Mouse (Mus musculus) heart, postnatal 0 days (tissue): ENCODE results near the gene Schip1. TPM values are rescaled to one million over a fixed set of nuclear protein-coding genes. Genes with fewer than 3 reads are reported as not detected.
A peak's percentile ranks its signal among the peaks of the same experiment; 100 is the strongest.

ENCODE experiments used
- ATAC-seq: fragments of 200-750 bp; cut with Nextera tagmentation; 2 replicates; pipeline ENCODE4 v1.8.0; 2017; ENCODE audit warnings: low read depth, moderate number of reproducible peaks, moderate library complexity; ENCODE audit not compliant: insufficient read depth
- DNase-seq: peaks from one replicate; pipeline ENCODE4 v3.0.0-alpha.2; 2016; ENCODE audit warnings: low spot score
- H3K27ac ChIP-seq: fragments of 300-500 bp; sonication (generic); 2 replicates; pipeline ENCODE4 v1.5.1; 2014; ENCODE audit warnings: low read depth, mild to moderate bottlenecking
- H3K27me3 ChIP-seq: fragments of 300-500 bp; sonication (generic); 2 replicates; pipeline ENCODE4 v1.6.1; 2014; ENCODE audit warnings: low read length, mixed read lengths; ENCODE audit not compliant: control insufficient read depth, insufficient read depth
- H3K36me3 ChIP-seq: fragments of 300-500 bp; sonication (generic); replicated peaks from 2 replicates; pipeline ENCODE4 v1.6.1; 2014; ENCODE audit warnings: low read length, mixed read lengths; ENCODE audit not compliant: control insufficient read depth, insufficient read depth
- H3K4me1 ChIP-seq: fragments of 300-500 bp; sonication (generic); 2 replicates; pipeline ENCODE4 v1.6.1; 2014; ENCODE audit warnings: antibody characterized with exemption; ENCODE audit not compliant: control insufficient read depth, insufficient read depth
- H3K4me2 ChIP-seq: fragments of 300-500 bp; sonication (generic); 2 replicates; pipeline ENCODE4 v1.6.1; 2014; ENCODE audit warnings: low read depth, mild to moderate bottlenecking, low read length, moderate library complexity
- H3K4me3 ChIP-seq: fragments of 300-500 bp; sonication (generic); 2 replicates; pipeline ENCODE4 v1.5.1; 2014; ENCODE audit warnings: low read depth, low read length
- H3K9ac ChIP-seq: fragments of 300-500 bp; sonication (generic); replicated peaks from 2 replicates; pipeline ENCODE4 v1.6.1; 2014; ENCODE audit warnings: low read depth, low read length, mixed read lengths
- H3K9me3 ChIP-seq: fragments of 300-500 bp; sonication (generic); replicated peaks from 2 replicates; pipeline ENCODE4 v1.6.1; 2016; ENCODE audit warnings: low read length; ENCODE audit not compliant: control insufficient read depth
- CTCF ChIP-seq: IDR thresholded peaks from 2 replicates; pipeline ENCODE4 v1.5.1; 2016; ENCODE audit warnings: antibody characterized with exemption, control low read depth, low read depth
- EP300 ChIP-seq: IDR thresholded peaks from 2 replicates; pipeline ENCODE4 v1.6.1; 2016; ENCODE audit warnings: antibody characterized with exemption, low read depth
- WGBS: fragments of 180-500 bp; shearing (Covaris S2); extraction: QIAGEN DNeasy Blood & Tissue Kit; methylation state at CpG from one replicate; pipeline ENCODE4 v1.1.7; 2014; 5-methylcytosine and 5-hydroxymethylcytosine counted together
- polyA plus RNA-seq: library from polyadenylated mRNA; unstranded; fragments of >200 nt; fragmentation: Nextera tagmentation; extraction: Ambion mirVana; gene quantifications from 2 replicates; pipeline ENCODE4 v1.2.1, GENCODE M21; 2015
- total RNA-seq: library from RNA; depleted of rRNA; stranded (reverse); fragments of >200 nt; gene quantifications from 2 replicates; pipeline ENCODE4 v1.2.3, GENCODE M21; 2014; ENCODE audit warnings: low replicate concordance

Gene Schip1
- total and polyA plus RNA-seq, 2 experiments from 2014 or later = 58.4 to 74.3 TPM

- Histone ChIP-seq H3K9ac (no peak overlapping the region), H3K27me3 (no peaks in the 10 kb centered on the region), H3K27ac (no peak overlapping the region), H3K36me3 (0 out of 2 replicates have a peak, but pooled peaks cover 15% of the 10 kb centered on the region), H3K9me3 (no peaks in the 10 kb centered on the region), H3K4me2 (no peak overlapping the region), H3K4me3 (no peak overlapping the region), H3K4me1 (peaks cover 22% of the 10 kb centered on the region)
- ATAC-seq = no peak
- TF ChIP-seq CTCF (no peak), EP300 (no peak)
- DNase-seq = no peak
- WGBS = 62% methylated on average over 10 of the region's 10 CpGs
Measured at GRCm38 (mm10) chr3:68595316-68595925, 530.8 kb downstream of the Schip1 start.

- Histone ChIP-seq H3K36me3 (0 out of 2 replicates have a peak, but pooled peaks cover 12% of the 10 kb centered on the region), H3K27ac (no peak overlapping the region), H3K9ac (no peak overlapping the region), H3K4me3 (no peak overlapping the region), H3K9me3 (no peaks in the 10 kb centered on the region), H3K4me2 (no peak overlapping the region), H3K27me3 (no peaks in the 10 kb centered on the region), H3K4me1 (peaks cover 12% of the 10 kb centered on the region)
- TF ChIP-seq CTCF (no peak), EP300 (no peak)
- ATAC-seq = no peak
- DNase-seq = no peak
- 97% methylated on average over 4 of the region's 4 CpGs for WGBS
Measured at GRCm38 (mm10) chr3:68596938-68597337, 532.3 kb downstream of the Schip1 start.

DNA sequence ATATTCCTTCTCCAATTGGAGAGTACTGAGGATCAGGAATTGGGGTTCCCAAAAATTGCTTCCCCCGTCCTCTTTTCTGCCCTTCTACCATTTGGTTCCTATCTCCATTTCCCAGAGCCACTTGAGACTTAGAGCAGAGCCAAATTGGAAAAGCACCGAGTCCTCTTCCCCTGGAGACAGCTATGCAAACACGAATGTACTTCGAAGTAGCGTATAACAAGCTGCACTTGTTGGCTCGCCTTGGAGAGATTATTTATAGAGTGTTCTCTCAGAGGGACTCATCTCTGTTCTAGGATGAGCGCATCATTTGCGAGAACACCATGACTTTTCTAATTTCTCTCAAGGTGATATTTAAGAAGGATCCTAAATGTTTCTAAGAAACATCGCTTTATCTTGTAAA is 538.3 kb downstream of the Schip1 start:
- H3K4me1 ChIP-seq = peaks cover 28% of the 10 kb centered on the region
- ATAC-seq (peak; percentile 87), DNase-seq (peak; percentile 81)
- no peaks in the 10 kb centered on the region for H3K9me3 ChIP-seq
- no peak for TF ChIP-seq CTCF
- TF ChIP-seq EP300 = no peak
- H3K27me3 ChIP-seq = no peaks in the 10 kb centered on the region
- 43% methylated on average over 9 of the region's 9 CpGs for WGBS
- no peak overlapping the region for H3K9ac ChIP-seq
- no peak overlapping the region for H3K4me3 ChIP-seq
- H3K27ac ChIP-seq = peak overlapping the region; percentile 72
- H3K36me3 ChIP-seq = no peaks in the 10 kb centered on the region
- no peak overlapping the region for H3K4me2 ChIP-seq

GRCm38 (mm10) chr3:68604467-68604866 is 539.9 kb downstream of the Schip1 start:
- TF ChIP-seq CTCF (no peak), EP300 (no peak)
- Histone ChIP-seq H3K4me1 (peaks cover 24% of the 10 kb centered on the region), H3K9ac (no peak overlapping the region), H3K27ac (no peak overlapping the region), H3K36me3 (no peaks in the 10 kb centered on the region), H3K4me2 (no peak overlapping the region), H3K4me3 (no peak overlapping the region), H3K27me3 (no peaks in the 10 kb centered on the region), H3K9me3 (no peaks in the 10 kb centered on the region)
- no peak for ATAC-seq
- WGBS = 75% methylated on average over 10 of the region's 10 CpGs
- DNase-seq = no peak

DNA sequence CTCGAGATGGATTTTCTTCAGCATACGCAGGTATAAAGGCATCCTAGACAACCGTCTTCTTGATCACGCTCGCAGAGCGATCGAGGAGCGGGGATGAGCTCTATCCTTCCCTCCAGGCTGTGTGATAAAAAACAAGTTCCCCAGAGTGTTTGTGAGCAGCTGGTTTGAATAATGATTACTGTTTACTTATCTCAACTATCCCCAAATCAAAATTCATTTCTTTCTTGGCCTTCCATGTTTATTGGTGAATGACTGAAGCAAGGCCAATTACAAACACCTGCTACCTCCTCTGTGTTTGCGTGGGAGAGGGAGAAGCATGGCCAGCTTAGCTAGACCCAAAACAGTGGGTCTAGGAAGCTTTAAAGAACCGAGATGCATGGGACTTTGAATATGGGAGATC is 540.4 kb downstream of the Schip1 start:
- DNase-seq (no peak), ATAC-seq (no peak)
- Histone ChIP-seq H3K4me3 (no peak overlapping the region), H3K27ac (no peak overlapping the region), H3K4me2 (no peak overlapping the region), H3K27me3 (no peaks in the 10 kb centered on the region), H3K9ac (no peak overlapping the region), H3K36me3 (no peaks in the 10 kb centered on the region), H3K4me1 (peaks cover 25% of the 10 kb centered on the region), H3K9me3 (no peaks in the 10 kb centered on the region)
- TF ChIP-seq EP300 = no peak
- TF ChIP-seq CTCF = no peak
- WGBS = 83% methylated on average over 10 of the region's 10 CpGs
